Mouse (Mus musculus): ENCODE measurements around the gene Amigo3. TPM values are rescaled to one million over a fixed set of nuclear protein-coding genes. Genes with fewer than 3 reads are reported as not detected.

Amigo3 gene
- polyA plus RNA-seq, 1 experiment: 3.2 TPM

DNA sequence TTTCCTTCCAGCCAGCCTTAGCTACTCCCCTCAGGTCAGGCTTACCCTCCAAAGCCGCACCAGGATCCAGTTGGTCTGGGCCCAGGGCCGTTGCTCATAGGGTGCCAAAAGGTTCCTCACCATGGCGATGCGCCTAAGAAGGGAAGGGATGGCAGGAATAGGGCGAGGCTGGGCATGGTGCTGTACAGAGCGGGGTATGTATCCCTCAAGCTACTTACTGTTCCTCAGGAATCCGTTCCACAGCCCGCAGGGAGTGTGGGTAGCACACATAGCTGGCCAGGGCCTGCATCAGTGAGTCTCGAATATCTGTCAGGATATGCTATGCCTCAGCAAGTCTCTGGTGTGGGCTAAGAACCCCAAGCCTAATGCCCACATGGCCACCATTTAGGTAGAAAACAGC lies 5.3 kb downstream of the Amigo3 start:
- DNase-seq: no peak
- Histone ChIP-seq H3K4me1 (ENCODE audit: control insufficient read depth, insufficient read depth, low read length) (peaks cover 3% of the 10 kb centered on the region; the same call in 1 of the 2 replicates), H3K4me3 (replicated peaks; ENCODE audit: extremely low read depth, low read depth, low read length) (no peak overlapping the region)
- no peak for TF ChIP-seq POLR2A (IDR thresholded peaks at IDR 0.05; ENCODE audit: borderline replicate concordance, extremely low read depth, low read depth, low read length)
- TF ChIP-seq CTCF (IDR thresholded peaks at IDR 0.05; ENCODE audit: insufficient read depth, low read length): no peak
- WGBS: 94% methylated on average over 9 of the region's 9 CpGs

GRCm38 (mm10) chr9:108062142-108062541 lies 9.2 kb downstream of the Amigo3 start:
- H3K4me3 ChIP-seq (replicated peaks; ENCODE audit: extremely low read depth, low read depth, low read length): no peak overlapping the region
- no peaks in the 10 kb centered on the region for H3K4me1 ChIP-seq (ENCODE audit: control insufficient read depth, insufficient read depth, low read length)
- no peak for TF ChIP-seq CTCF (IDR thresholded peaks at IDR 0.05; ENCODE audit: insufficient read depth, low read length)
- no peak for TF ChIP-seq POLR2A (IDR thresholded peaks at IDR 0.05; ENCODE audit: borderline replicate concordance, extremely low read depth, low read depth, low read length)
- WGBS: 88% methylated on average over 3 of the region's 3 CpGs
- no peak for DNase-seq

DNA sequence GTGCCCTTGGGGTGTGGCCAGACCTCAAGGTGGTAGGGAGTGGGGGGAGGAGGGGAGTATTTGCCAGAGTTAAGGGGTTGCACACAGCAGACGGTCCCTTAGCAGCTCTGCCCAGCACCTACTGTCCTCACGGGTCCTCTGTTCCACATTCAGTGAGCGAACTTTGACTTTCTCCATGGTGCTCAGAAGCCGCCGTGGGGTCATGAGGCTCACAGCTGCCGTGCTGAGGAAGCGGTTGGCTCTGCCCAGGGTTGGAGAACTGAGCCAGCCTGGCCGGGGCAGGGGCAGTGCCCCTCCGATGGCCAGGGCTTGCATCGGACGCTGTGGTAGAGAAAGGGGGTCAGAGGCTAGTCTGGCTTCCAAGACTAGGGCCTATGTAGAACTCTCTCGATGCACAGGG lies 10.4 kb downstream of the Amigo3 start:
- TF ChIP-seq CTCF (IDR thresholded peaks at IDR 0.05; ENCODE audit: insufficient read depth, low read length): no peak
- TF ChIP-seq POLR2A (IDR thresholded peaks at IDR 0.05; ENCODE audit: borderline replicate concordance, extremely low read depth, low read depth, low read length): no peak
- Histone ChIP-seq H3K4me1 (ENCODE audit: control insufficient read depth, insufficient read depth, low read length) (no peaks in the 10 kb centered on the region), H3K4me3 (replicated peaks; ENCODE audit: extremely low read depth, low read depth, low read length) (no peak overlapping the region)
- no peak for DNase-seq
- 91% methylated on average over 12 of the region's 12 CpGs for WGBS

- Histone ChIP-seq H3K4me1 (ENCODE audit: control insufficient read depth, insufficient read depth, low read length) (no peaks in the 10 kb centered on the region), H3K4me3 (replicated peaks; ENCODE audit: extremely low read depth, low read depth, low read length) (no peak overlapping the region)
- peak; percentile 42 for DNase-seq
- WGBS: 38% methylated on average over 5 of the region's 5 CpGs
- no peak for TF ChIP-seq POLR2A (IDR thresholded peaks at IDR 0.05; ENCODE audit: borderline replicate concordance, extremely low read depth, low read depth, low read length)
- TF ChIP-seq CTCF (IDR thresholded peaks at IDR 0.05; ENCODE audit: insufficient read depth, low read length): peak; percentile 80
These were observed 12.6 kb downstream of the Amigo3 start for GRCm38 (mm10) chr9:108065491-108066011.

DNA sequence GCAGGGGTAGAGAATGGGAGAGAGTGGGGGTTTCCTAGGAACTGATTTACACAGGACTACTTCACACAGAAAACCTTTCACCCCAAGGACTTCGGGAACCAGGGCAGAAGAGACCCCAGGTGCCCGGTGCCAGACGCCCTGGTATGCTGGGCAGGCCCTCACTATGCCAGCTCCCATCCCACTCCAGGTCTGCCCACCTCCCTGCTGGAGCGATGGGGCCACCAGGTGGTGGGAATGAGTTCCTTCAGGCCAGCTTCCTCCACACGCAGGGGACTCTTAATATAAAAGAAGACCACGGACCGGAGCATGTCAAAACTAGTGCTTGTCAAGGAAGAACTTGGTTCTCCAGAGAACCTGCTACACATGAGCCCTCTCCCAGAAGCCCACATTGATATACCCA lies 14.2 kb downstream of the Amigo3 start:
- TF ChIP-seq CTCF (IDR thresholded peaks at IDR 0.05; ENCODE audit: insufficient read depth, low read length): no peak
- no peak for TF ChIP-seq POLR2A (IDR thresholded peaks at IDR 0.05; ENCODE audit: borderline replicate concordance, extremely low read depth, low read depth, low read length)
- 81% methylated on average over 7 of the region's 7 CpGs for WGBS
- Histone ChIP-seq H3K4me3 (replicated peaks; ENCODE audit: extremely low read depth, low read depth, low read length) (no peak overlapping the region), H3K4me1 (ENCODE audit: control insufficient read depth, insufficient read depth, low read length) (no peaks in the 10 kb centered on the region)
- no peak for DNase-seq

- DNase-seq: peak; percentile 80
- no peak overlapping the region for H3K4me3 ChIP-seq (replicated peaks; ENCODE audit: extremely low read depth, low read depth, low read length)
- no peaks in the 10 kb centered on the region for H3K4me1 ChIP-seq (ENCODE audit: control insufficient read depth, insufficient read depth, low read length)
- WGBS: 18% methylated on average over 8 of the region's 8 CpGs
- no peak for TF ChIP-seq POLR2A (IDR thresholded peaks at IDR 0.05; ENCODE audit: borderline replicate concordance, extremely low read depth, low read depth, low read length)
- peak; percentile 83 for TF ChIP-seq CTCF (IDR thresholded peaks at IDR 0.05; ENCODE audit: insufficient read depth, low read length)
These were observed 14.9 kb downstream of the Amigo3 start for GRCm38 (mm10) chr9:108067900-108068299.

- Histone ChIP-seq H3K4me1 (ENCODE audit: control insufficient read depth, insufficient read depth, low read length) (no peaks in the 10 kb centered on the region), H3K4me3 (replicated peaks; ENCODE audit: extremely low read depth, low read depth, low read length) (no peak overlapping the region)
- TF ChIP-seq POLR2A (IDR thresholded peaks at IDR 0.05; ENCODE audit: borderline replicate concordance, extremely low read depth, low read depth, low read length) (no peak), CTCF (IDR thresholded peaks at IDR 0.05; ENCODE audit: insufficient read depth, low read length) (no peak)
- no peak for DNase-seq
- 91% methylated on average over 9 of the region's 9 CpGs for whole genome bisulfite sequencing
These were observed 16.0 kb downstream of the Amigo3 start for GRCm38 (mm10) chr9:108069007-108069406.

- Histone ChIP-seq H3K4me3 (replicated peaks; ENCODE audit: extremely low read depth, low read depth, low read length) (no peak overlapping the region), H3K4me1 (ENCODE audit: control insufficient read depth, insufficient read depth, low read length) (no peaks in the 10 kb centered on the region)
- 81% methylated on average over 7 of the region's 7 CpGs for WGBS
- no peak for DNase-seq
- TF ChIP-seq POLR2A (IDR thresholded peaks at IDR 0.05; ENCODE audit: borderline replicate concordance, extremely low read depth, low read depth, low read length) (no peak), CTCF (IDR thresholded peaks at IDR 0.05; ENCODE audit: insufficient read depth, low read length) (no peak)
These were observed 16.6 kb downstream of the Amigo3 start for GRCm38 (mm10) chr9:108069529-108069928.

- H3K4me3 ChIP-seq (replicated peaks; ENCODE audit: extremely low read depth, low read depth, low read length): no peak overlapping the region
- WGBS: 63% methylated on average over 4 of the region's 4 CpGs
- DNase-seq: no peak
- TF ChIP-seq POLR2A (IDR thresholded peaks at IDR 0.05; ENCODE audit: borderline replicate concordance, extremely low read depth, low read depth, low read length) (no peak), CTCF (IDR thresholded peaks at IDR 0.05; ENCODE audit: insufficient read depth, low read length) (no peak)
- no peaks in the 10 kb centered on the region for H3K4me1 ChIP-seq (ENCODE audit: control insufficient read depth, insufficient read depth, low read length)
These were observed 18.8 kb downstream of the Amigo3 start for GRCm38 (mm10) chr9:108071801-108072200.

DNA sequence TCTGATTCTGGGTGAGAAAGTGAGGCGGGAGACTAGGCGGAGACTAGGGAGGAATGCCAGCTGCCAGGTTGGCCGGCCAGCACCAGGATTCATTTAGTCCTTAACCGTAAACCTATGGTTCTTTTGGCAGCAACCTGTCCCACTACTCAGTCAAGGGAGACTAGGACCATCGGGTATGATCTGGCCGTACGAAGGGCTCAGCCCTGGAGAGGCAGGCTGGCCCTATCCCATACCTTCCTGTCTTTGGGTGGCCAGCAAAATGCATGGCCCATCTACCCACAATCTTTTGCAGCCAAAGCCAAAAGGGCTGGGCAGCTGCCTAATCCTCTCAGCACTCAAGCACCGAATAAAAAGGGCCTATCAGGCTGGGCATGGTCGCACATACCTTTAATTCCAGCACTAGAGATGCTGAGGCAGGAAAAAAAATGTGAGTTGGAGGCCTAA lies 19.5 kb downstream of the Amigo3 start:
- DNase-seq: no peak
- no peaks in the 10 kb centered on the region for H3K4me1 ChIP-seq (ENCODE audit: control insufficient read depth, insufficient read depth, low read length)
- no peak overlapping the region for H3K4me3 ChIP-seq (replicated peaks; ENCODE audit: extremely low read depth, low read depth, low read length)
- TF ChIP-seq POLR2A (IDR thresholded peaks at IDR 0.05; ENCODE audit: borderline replicate concordance, extremely low read depth, low read depth, low read length) (no peak), CTCF (IDR thresholded peaks at IDR 0.05; ENCODE audit: insufficient read depth, low read length) (no peak)
- 59% methylated on average over 9 of the region's 9 CpGs for WGBS
